Mouse (Mus musculus): Measurements from ENCODE around the gene Ppp1r7.

The Ppp1r7 gene

DNA sequence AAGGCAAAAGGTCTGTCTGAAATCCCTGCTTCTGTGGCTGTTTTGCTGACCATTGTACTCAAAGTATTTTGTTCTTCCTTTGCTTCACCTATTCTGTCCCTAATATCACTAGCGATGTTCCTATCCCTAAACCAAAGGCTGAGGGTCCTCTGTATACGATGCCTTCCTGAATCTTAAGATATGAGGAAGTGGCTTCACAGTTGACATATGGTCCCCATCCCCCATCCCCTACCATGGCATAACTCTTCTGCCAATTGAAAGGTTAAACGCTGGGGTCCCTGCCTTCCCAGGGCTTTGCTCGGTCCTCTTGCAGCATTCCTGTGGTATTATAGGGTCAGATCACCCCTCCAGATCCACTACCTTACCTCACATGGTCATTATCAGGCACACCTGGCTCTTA lies 60.7 kb downstream of the Ppp1r7 start:
- no peak for DNase-seq (ENCODE audit: extremely low read depth, low read depth, low spot score)
